Mouse (Mus musculus): ENCODE results near the gene Gm12185. TPM values are rescaled to one million over a fixed set of nuclear protein-coding genes. Genes with fewer than 3 reads are reported as not detected.
"Not testable (repeated sequence)": the region's sequence is repeated elsewhere in the genome, so short reads cannot be mapped to it uniquely, and the experiment has no call there.

Gm12185 gene
- polyA plus RNA-seq (2016; fragmentation: Nextera tagmentation; extraction: Ambion mirVana): not detected in 2 replicates

DNA sequence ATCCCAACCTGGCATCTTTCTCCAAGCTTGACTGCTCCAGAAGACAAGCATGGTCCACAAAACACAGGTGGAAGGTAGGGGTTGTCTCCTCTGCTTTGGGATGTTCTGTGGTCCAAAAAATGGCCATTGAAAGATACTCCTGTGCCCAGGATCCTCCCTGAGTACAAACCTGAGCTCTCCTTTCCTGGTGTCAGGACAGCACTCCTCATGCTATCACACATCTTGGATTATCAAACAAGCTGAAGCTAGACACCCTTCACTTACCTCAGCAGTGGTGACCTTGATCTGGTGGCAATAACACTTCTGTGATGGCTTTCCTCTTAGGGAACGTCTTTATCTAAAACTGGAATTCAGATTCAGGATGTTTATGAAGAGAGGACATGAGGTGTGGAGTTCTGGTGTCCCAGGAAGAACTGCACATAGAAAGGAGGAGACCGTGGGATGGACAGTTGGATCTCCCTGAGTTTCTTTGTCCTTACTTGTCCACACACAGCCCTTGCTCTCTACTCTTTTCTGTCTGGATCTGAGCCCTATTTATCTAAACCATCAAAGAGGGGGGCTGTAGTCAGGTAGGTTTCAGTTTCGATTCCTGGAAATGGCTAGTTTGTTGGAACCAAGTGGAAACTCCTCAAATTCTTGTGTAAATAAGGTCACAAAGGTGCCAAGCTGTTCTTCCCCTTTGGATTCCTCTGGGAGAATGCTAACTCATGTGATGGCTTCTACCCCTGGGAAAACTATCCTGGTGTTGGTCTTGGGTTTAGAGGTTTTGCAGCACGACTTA lies at the start of gene Gm12185:
Gene Gm12185, minus strand, starts transcription at position 487 of the 781 bp plus-strand sequence.
- H3K4me1 ChIP-seq; H3K27ac ChIP-seq; H3K4me2 ChIP-seq; H3K27me3 ChIP-seq; H3K9ac ChIP-seq; H3K4me3 ChIP-seq (replicated peaks); H3K36me3 ChIP-seq (replicated peaks); ATAC-seq (ENCODE audit: low FRiP score); H3K9me3 ChIP-seq: not testable (repeated sequence)
- WGBS: 73% methylated on average over 4 of the region's 4 CpGs

DNA sequence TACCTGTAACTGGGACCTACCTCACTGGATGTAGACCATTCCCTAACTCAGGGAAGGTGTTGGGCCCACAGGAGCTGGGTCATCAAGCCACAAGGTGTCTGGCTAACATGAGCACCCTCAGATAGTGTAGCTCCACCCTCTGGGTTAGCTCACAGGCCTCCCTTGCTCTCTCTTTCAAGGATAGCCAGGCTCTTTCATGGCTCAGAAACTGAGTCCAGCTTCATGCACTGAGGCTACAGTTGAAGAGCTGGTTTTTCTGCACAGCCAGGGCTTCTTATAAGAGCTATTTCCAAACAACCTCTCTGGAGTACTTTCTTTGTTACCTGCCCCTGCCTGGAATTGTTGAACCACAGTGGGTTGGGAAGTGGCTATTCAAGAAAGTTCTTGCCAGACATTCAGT lies 20.0 kb upstream of the Gm12185 start:
- not testable (repeated sequence) for H3K27ac ChIP-seq; H3K36me3 ChIP-seq (replicated peaks); H3K27me3 ChIP-seq; H3K4me1 ChIP-seq; H3K9ac ChIP-seq; ATAC-seq (ENCODE audit: low FRiP score); H3K9me3 ChIP-seq; H3K4me3 ChIP-seq (replicated peaks); H3K4me2 ChIP-seq

DNA sequence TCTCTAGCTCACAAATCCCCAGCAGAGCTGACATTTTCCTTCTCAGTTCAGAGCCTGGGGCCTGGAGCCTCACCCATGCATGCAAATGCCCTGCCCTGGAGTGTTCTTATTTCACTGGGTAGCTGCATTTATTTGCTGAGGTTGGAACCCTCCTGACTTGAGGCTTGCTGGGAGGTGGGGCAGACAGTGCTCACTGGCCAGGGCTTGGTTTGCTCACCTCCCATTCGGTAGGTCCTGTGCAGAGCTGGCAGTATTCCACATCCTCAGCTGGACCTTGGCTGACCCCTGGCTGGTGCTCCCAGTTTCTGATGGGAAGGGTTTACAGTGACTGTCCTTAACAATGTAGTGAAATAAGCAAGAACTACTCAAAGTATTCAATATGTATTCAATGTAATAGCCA lies 14.8 kb upstream of the Gm12185 start:
- H3K9me3 ChIP-seq; H3K4me3 ChIP-seq (replicated peaks); H3K9ac ChIP-seq; ATAC-seq (ENCODE audit: low FRiP score); H3K27ac ChIP-seq; H3K27me3 ChIP-seq; H3K4me2 ChIP-seq; H3K4me1 ChIP-seq; H3K36me3 ChIP-seq (replicated peaks): not testable (repeated sequence)
- WGBS: 61% methylated on average over 1 of the region's 1 CpGs

- 72% methylated on average over 2 of the region's 2 CpGs for WGBS
- H3K9me3 ChIP-seq; ATAC-seq (ENCODE audit: low FRiP score); H3K4me2 ChIP-seq; H3K27ac ChIP-seq; H3K27me3 ChIP-seq; H3K4me1 ChIP-seq; H3K9ac ChIP-seq; H3K36me3 ChIP-seq (replicated peaks); H3K4me3 ChIP-seq (replicated peaks): not testable (repeated sequence)
These were observed 14.3 kb upstream of the Gm12185 start for GRCm38 (mm10) chr11:49006317-49006716.

DNA sequence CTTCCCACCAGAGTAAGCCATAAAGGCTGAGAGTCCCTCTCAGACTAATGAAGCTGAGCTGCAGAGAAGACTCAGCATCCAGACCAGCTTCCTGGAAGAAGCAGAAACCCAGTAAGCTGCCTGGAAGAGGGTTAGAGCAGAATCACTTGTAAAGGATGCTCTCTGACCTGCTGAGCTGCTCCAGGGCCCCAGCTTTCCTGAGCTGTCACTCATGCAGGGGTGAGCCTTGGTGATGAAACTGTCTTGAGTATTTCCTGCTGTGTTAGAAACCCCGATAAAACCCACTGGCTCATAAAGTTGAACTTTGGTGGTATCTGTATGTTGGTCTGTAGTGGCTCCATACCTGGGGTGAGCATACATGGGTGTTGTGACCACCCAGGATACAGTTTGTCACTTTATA lies 8.4 kb upstream of the Gm12185 start:
- H3K9me3 ChIP-seq; H3K36me3 ChIP-seq (replicated peaks); ATAC-seq (ENCODE audit: low FRiP score); H3K27me3 ChIP-seq; H3K27ac ChIP-seq; H3K4me3 ChIP-seq (replicated peaks); H3K9ac ChIP-seq; H3K4me2 ChIP-seq; H3K4me1 ChIP-seq: not testable (repeated sequence)
- 94% methylated on average over 1 of the region's 1 CpGs for WGBS

DNA sequence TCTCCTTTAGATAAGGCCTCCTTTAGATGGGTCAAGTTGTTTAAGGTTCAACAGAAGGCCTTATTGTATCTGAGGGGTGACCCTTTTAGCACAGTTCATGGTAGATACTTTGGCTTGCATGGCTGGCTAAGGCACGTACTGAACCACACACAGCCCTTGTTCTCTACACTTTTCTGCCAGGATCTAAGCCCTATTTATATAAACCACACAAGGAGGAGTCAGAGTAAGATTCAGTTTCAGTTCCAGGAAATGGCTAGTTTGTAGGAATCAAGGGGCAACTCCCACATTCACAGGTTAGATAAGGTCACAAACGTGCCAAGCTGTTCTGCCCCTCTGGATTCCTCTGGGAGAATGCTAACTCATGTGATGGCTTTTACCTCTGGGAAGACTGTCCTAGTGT lies 2.0 kb upstream of the Gm12185 start, which contains the start of gene Tgtp1:
Gene Tgtp1, minus strand, starts transcription at position 155 of the 400 bp plus-strand sequence.
- ATAC-seq (ENCODE audit: low FRiP score); H3K4me2 ChIP-seq; H3K36me3 ChIP-seq (replicated peaks); H3K27ac ChIP-seq; H3K9me3 ChIP-seq; H3K27me3 ChIP-seq; H3K4me1 ChIP-seq; H3K4me3 ChIP-seq (replicated peaks); H3K9ac ChIP-seq: not testable (repeated sequence)
- 81% methylated on average over 2 of the region's 2 CpGs for WGBS

DNA sequence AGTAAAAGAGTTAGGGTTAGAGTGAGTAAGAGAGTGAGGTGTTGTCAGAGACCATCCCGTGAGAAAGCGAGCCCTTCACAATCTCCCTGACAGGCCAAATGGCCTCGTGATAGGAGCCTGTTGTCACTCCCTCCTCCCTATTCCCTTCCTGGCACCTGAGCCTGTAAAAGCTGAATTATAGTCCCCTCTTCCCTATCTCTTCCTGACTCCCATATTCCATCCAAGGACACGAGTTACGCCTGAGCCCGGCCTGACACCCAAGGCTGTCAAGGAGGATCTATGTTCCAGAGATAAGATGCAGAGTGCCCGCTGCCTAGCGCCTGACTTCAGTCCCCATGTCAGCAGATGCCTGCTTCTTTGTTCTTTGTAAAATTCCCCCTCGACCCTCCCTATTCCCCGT lies 1.3 kb upstream of the Gm12185 start:
- H3K27me3 ChIP-seq; H3K4me3 ChIP-seq (replicated peaks); H3K9ac ChIP-seq; H3K36me3 ChIP-seq (replicated peaks); H3K4me2 ChIP-seq; ATAC-seq (ENCODE audit: low FRiP score); H3K4me1 ChIP-seq; H3K9me3 ChIP-seq; H3K27ac ChIP-seq: not testable (repeated sequence)
- WGBS: 80% methylated on average over 10 of the region's 10 CpGs

DNA sequence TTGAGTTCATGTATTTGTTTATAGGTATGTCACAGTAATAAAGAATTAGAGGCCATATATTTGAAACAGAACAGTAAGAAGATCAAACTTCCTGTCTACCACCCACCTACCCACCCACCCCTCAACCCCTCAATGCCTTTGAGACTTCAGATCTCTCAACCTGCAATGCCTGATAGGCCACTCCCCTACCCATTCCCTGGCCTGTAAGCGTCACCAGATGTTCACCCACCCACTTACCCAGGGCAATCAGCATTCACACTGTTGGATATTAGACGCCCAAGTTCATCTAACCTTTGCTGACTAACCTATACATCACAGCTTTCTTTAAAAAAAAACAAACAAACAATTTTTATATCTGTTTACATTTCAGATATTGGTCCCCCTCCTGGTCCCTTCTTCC lies 2.0 kb downstream of the Gm12185 start:
- WGBS: 86% methylated on average over 2 of the region's 2 CpGs
- not testable (repeated sequence) for H3K36me3 ChIP-seq (replicated peaks); H3K9me3 ChIP-seq; H3K27ac ChIP-seq; H3K4me2 ChIP-seq; H3K4me1 ChIP-seq; H3K4me3 ChIP-seq (replicated peaks); ATAC-seq (ENCODE audit: low FRiP score); H3K9ac ChIP-seq; H3K27me3 ChIP-seq

GRCm38 (mm10) chr11:48988219-48988618 lies 3.8 kb downstream of the Gm12185 start:
- H3K4me1 ChIP-seq; H3K9me3 ChIP-seq; ATAC-seq (ENCODE audit: low FRiP score); H3K36me3 ChIP-seq (replicated peaks); H3K27ac ChIP-seq; H3K9ac ChIP-seq; H3K4me3 ChIP-seq (replicated peaks); H3K4me2 ChIP-seq; H3K27me3 ChIP-seq: not testable (repeated sequence)
- 84% methylated on average over 2 of the region's 3 CpGs for WGBS

GRCm38 (mm10) chr11:48982848-48983247 lies 9.2 kb downstream of the Gm12185 start:
- H3K4me1 ChIP-seq; H3K27me3 ChIP-seq; H3K9me3 ChIP-seq; ATAC-seq (ENCODE audit: low FRiP score); H3K36me3 ChIP-seq (replicated peaks); H3K4me3 ChIP-seq (replicated peaks); H3K27ac ChIP-seq; H3K9ac ChIP-seq; H3K4me2 ChIP-seq: not testable (repeated sequence)
- no CpG with 5 or more reads among the region's 3 CpGs for WGBS

GRCm38 (mm10) chr11:48980052-48980451 lies 12.0 kb downstream of the Gm12185 start:
- not testable (repeated sequence) for H3K36me3 ChIP-seq (replicated peaks); H3K9ac ChIP-seq; H3K9me3 ChIP-seq; ATAC-seq (ENCODE audit: low FRiP score); H3K4me3 ChIP-seq (replicated peaks); H3K4me1 ChIP-seq; H3K27me3 ChIP-seq; H3K27ac ChIP-seq; H3K4me2 ChIP-seq
- no CpG with 5 or more reads among the region's 5 CpGs for WGBS

- H3K9me3 ChIP-seq; H3K27ac ChIP-seq; H3K27me3 ChIP-seq; H3K9ac ChIP-seq; ATAC-seq (ENCODE audit: low FRiP score); H3K36me3 ChIP-seq (replicated peaks); H3K4me1 ChIP-seq; H3K4me3 ChIP-seq (replicated peaks); H3K4me2 ChIP-seq: not testable (repeated sequence)
- no CpG with 5 or more reads among the region's 3 CpGs for WGBS
These were observed 12.8 kb downstream of the Gm12185 start, which contains the start of gene 9930111J21Rik1 for GRCm38 (mm10) chr11:48979251-48979650. Gene 9930111J21Rik1, minus strand, starts transcription at chr11:48979398.

DNA sequence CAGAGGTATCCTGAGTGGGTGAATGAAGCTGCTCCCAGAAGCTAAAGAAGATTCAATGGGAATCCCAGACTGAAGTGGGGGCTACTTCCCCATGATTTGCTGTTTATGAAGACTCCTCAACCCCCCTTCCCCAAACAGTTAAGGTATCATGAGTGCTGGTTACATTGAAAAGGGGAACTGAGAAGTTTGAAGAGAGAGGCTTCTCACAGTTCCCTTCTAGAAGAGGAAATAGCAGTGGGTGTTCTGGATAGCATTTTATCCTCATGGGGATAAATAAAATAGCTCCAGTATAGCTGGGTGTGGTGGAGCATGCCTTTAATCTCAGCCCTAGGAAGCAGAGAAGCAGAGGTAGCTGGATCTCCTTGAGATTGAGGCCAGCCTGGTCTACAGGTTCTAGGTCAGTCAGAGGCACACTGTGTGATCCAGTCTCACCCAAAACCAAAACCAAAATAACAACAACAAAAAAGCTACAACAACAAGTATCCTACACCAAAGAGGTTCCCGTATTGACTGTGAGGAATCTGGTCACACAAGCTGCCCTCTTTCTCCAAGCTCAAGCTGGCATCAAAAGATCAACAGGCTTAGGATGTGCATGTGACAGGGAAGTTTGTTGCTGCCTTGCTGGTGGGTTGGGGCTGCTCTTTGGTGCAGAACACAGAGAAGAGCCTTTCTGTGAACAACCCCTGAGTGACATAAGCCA lies 13.6 kb downstream of the Gm12185 start, which contains the start of gene Olfr56:
Gene Olfr56, plus strand, starts transcription at position 650 of the 700 bp plus-strand sequence.
- not testable (repeated sequence) for H3K27ac ChIP-seq; H3K9me3 ChIP-seq; ATAC-seq (ENCODE audit: low FRiP score); H3K4me3 ChIP-seq (replicated peaks); H3K27me3 ChIP-seq; H3K36me3 ChIP-seq (replicated peaks); H3K9ac ChIP-seq; H3K4me1 ChIP-seq; H3K4me2 ChIP-seq
- WGBS: no CpG with 5 or more reads among the region's 1 CpGs

Data from forebrain, embryonic 12.5 days (tissue).